ENCODE assay signal across 10 mouse cellular contexts in genomic region chr11:62223962-62224361, GRCm38 (mm10). TPM values are rescaled to one million over a fixed set of nuclear protein-coding genes. Genes with fewer than 3 reads are reported as not detected.
DNase-seq lines count a peak whose midpoint lies in the region; ATAC-seq and TF ChIP-seq lines count a peak whose summit lies in the region.
"Had no signal": no experiment of that assay in that cellular context is flagged by ENCODE, and none has a peak within 500 bp of the region (broad histone marks: within the 10 kb centered on the region; RNA-seq: fewer than 3 reads in every experiment).

No protein-coding gene starts in this region.

- TF ChIP-seq EP300 in CH12.LX (IDR thresholded peaks at IDR 0.05; ENCODE audit: low read length) = 0 out of 2 replicates have a peak, but pooled peaks have one; percentile 9

- H3K36me3 ChIP-seq in heart, embryonic 11.5 days (ENCODE audit: control insufficient read depth, insufficient read depth, low read length) = no peaks in the 10 kb centered on the region
- peaks cover 0 to 6% of the 10 kb centered on the region in 2 experiments for H3K36me3 ChIP-seq in CH12.LX (replicated peaks in 1 of 2; ENCODE audit: control insufficient read depth in 1 of 2, insufficient read depth in 1 of 2, low read length in 1 of 2)
- peaks cover 4% of the 10 kb centered on the region; the same call in 1 of the 2 replicates for H3K36me3 ChIP-seq in intestine, postnatal 0 days (ENCODE audit: control insufficient read depth, insufficient read depth)
- no peaks in the 10 kb centered on the region for H3K36me3 ChIP-seq in neural tube, embryonic 15.5 days

- 87% methylated on average over 7 of the region's 7 CpGs for WGBS in heart, embryonic 11.5 days (ENCODE audit: insufficient replicate concordance)
- 68% methylated on average over 7 of the region's 7 CpGs for WGBS in intestine, postnatal 0 days
- 96% methylated on average over 7 of the region's 7 CpGs for WGBS in neural tube, embryonic 15.5 days

- peak; percentile 96 for DNase-seq in heart, adult 11 months
- DNase-seq in CH12.LX (ENCODE audit: extremely low read depth) = peak; percentile 66
- DNase-seq in cerebellum, postnatal 25 days = peak; percentile 38 to 67
- DNase-seq in layer of hippocampus, adult 9-10 months (ENCODE audit: low spot score) = no peak
- DNase-seq in layer of hippocampus, postnatal 36 days = no peak
- DNase-seq: kidney, postnatal 25 days had no signal

- H3K9ac ChIP-seq in heart, embryonic 11.5 days (ENCODE audit: low read depth, low read length) = no peak overlapping the region
- peak overlapping the region; percentile 4; the same call in 1 of the 2 replicates for H3K9ac ChIP-seq in CH12.LX (ENCODE audit: insufficient read depth, low read depth)
- no peak overlapping the region for H3K9ac ChIP-seq in intestine, postnatal 0 days (ENCODE audit: low read depth, low read length)
- no peak overlapping the region for H3K9ac ChIP-seq in neural tube, embryonic 15.5 days (replicated peaks)

- no peak overlapping the region for H3K27ac ChIP-seq in heart, embryonic 11.5 days (ENCODE audit: low read depth, low read length)
- H3K27ac ChIP-seq in CH12.LX (ENCODE audit: insufficient read depth, low read depth) = no peak overlapping the region
- no peak overlapping the region for H3K27ac ChIP-seq in intestine, postnatal 0 days (ENCODE audit: low read depth, low read length)
- H3K27ac ChIP-seq in neural tube, embryonic 15.5 days (replicated peaks) = no peak overlapping the region

- in situ Hi-C loops in CH12.LX (cut with MboI; ENCODE audit: low pct_ligation_motif_present, low pct_unique_long_range_greater_than_20kb, low sequenced_read_pairs) = no loop called here

- no peak for ATAC-seq in heart, embryonic 11.5 days (replicated peaks; ENCODE audit: insufficient number of reproducible peaks, low FRiP score, low TSS enrichment)
- ATAC-seq in intestine, postnatal 0 days = peak; percentile 50; the same call in 1 of the 2 replicates
- ATAC-seq in neural tube, embryonic 15.5 days (ENCODE audit: low FRiP score) = no peak

- peaks cover 18% of the 10 kb centered on the region for H3K4me1 ChIP-seq in heart, embryonic 11.5 days (ENCODE audit: control insufficient read depth, insufficient read depth, low read length)
- peaks cover 45 to 68% of the 10 kb centered on the region in 2 experiments for H3K4me1 ChIP-seq in CH12.LX (ENCODE audit: control insufficient read depth in 1 of 2, insufficient read depth in 2 of 2)
- H3K4me1 ChIP-seq in intestine, postnatal 0 days (replicated peaks; ENCODE audit: control insufficient read depth, insufficient read depth, low read length) = peaks cover 5% of the 10 kb centered on the region; the same call in 1 of the 2 replicates
- no peaks in the 10 kb centered on the region for H3K4me1 ChIP-seq in neural tube, embryonic 15.5 days

- H3K9me3 ChIP-seq in heart, embryonic 11.5 days (replicated peaks; ENCODE audit: control insufficient read depth, low read length) = no peaks in the 10 kb centered on the region
- no peaks in the 10 kb centered on the region for H3K9me3 ChIP-seq in CH12.LX (replicated peaks; ENCODE audit: low read length)
- no peaks in the 10 kb centered on the region for H3K9me3 ChIP-seq in intestine, postnatal 0 days (ENCODE audit: control insufficient read depth)
- H3K9me3 ChIP-seq in neural tube, embryonic 15.5 days (replicated peaks) = no peaks in the 10 kb centered on the region

- peak; percentile 38; the same call in 1 of the 2 replicates for TF ChIP-seq POLR2A in CH12.LX (IDR thresholded peaks at IDR 0.05; ENCODE audit: low read depth, low read length)

- H3K79me2 ChIP-seq in CH12.LX (replicated peaks; ENCODE audit: control insufficient read depth, extremely low read depth, insufficient read depth, poor library complexity, severe bottlenecking) = no peaks in the 10 kb centered on the region

- dilution Hi-C loops in CH12.LX (cut with MboI; ENCODE audit: extremely low pct_ligation_motif_present, extremely low pct_unique_long_range_greater_than_20kb, low sequenced_read_pairs) = no loop called here

- H3K4me2 ChIP-seq in heart, embryonic 11.5 days = no peak overlapping the region
- peak overlapping the region; percentile 18; the same call in 1 of the 2 replicates for H3K4me2 ChIP-seq in CH12.LX (ENCODE audit: insufficient read depth, low read depth, poor library complexity, severe bottlenecking)
- no peak overlapping the region for H3K4me2 ChIP-seq in intestine, postnatal 0 days (replicated peaks; ENCODE audit: low read depth)
- no peak overlapping the region for H3K4me2 ChIP-seq in neural tube, embryonic 15.5 days

- TF ChIP-seq RAD21 in CH12.LX (IDR thresholded peaks at IDR 0.05; ENCODE audit: low read depth, low read length) = no peak; the same call in 1 of the 2 replicates

- H3K27me3 ChIP-seq in heart, embryonic 11.5 days (ENCODE audit: control insufficient read depth, insufficient read depth, low read length) = no peaks in the 10 kb centered on the region
- H3K27me3 ChIP-seq in CH12.LX (replicated peaks) = no peaks in the 10 kb centered on the region
- no peaks in the 10 kb centered on the region for H3K27me3 ChIP-seq in intestine, postnatal 0 days (replicated peaks; ENCODE audit: control insufficient read depth, insufficient read depth, low read length)
- no peaks in the 10 kb centered on the region for H3K27me3 ChIP-seq in neural tube, embryonic 15.5 days (replicated peaks)

- H3K4me3 ChIP-seq in heart, embryonic 11.5 days (ENCODE audit: low read depth, low read length) = no peak overlapping the region
- no peak overlapping the region for H3K4me3 ChIP-seq in CH12.LX (replicated peaks in 1 of 3; ENCODE audit: low read depth in 2 of 3, low read length in 2 of 3, poor library complexity in 1 of 3)
- no peak overlapping the region for H3K4me3 ChIP-seq in intestine, postnatal 0 days (ENCODE audit: low read depth, low read length)
- H3K4me3 ChIP-seq in neural tube, embryonic 15.5 days (replicated peaks) = no peak overlapping the region

- no peak for TF ChIP-seq CTCF in CH12.LX (conservative IDR thresholded peaks at IDR 0.05 in 1 of 2, IDR thresholded peaks at IDR 0.05 in 1 of 2; ENCODE audit: low read depth in 2 of 2, low read length in 2 of 2)
- no peak for TF ChIP-seq CTCF in intestine, postnatal 0 days (IDR thresholded peaks at IDR 0.05; ENCODE audit: low read depth)

TF ChIP-seq in CH12.LX, 34 proteins besides CTCF, POLR2A, EP300 and RAD21 (continues in another document):
- TF ChIP-seq MAFK (IDR thresholded peaks at IDR 0.05; ENCODE audit: insufficient replicate concordance, low read length) = no peak
- TF ChIP-seq JUND (conservative IDR thresholded peaks at IDR 0.05; ENCODE audit: low read depth, low read length) = 0 out of 2 replicates have a peak, but pooled peaks have one; percentile 10
- TF ChIP-seq JUN (IDR thresholded peaks at IDR 0.05; ENCODE audit: insufficient read depth, low read depth, low read length) = peak; percentile 31
- no peak for TF ChIP-seq RCOR1 (conservative IDR thresholded peaks at IDR 0.05; ENCODE audit: low read depth, low read length)
- TF ChIP-seq USF1 (IDR thresholded peaks at IDR 0.05; ENCODE audit: low read depth, low read length) = no peak
- TF ChIP-seq MXI1 (IDR thresholded peaks at IDR 0.05; ENCODE audit: low read depth, low read length) = peak; percentile 81
- TF ChIP-seq SMC3 (IDR thresholded peaks at IDR 0.05; ENCODE audit: low read depth, low read length) = no peak
- peak; percentile 84 for TF ChIP-seq MYC (IDR thresholded peaks at IDR 0.05; ENCODE audit: low read depth, low read length)
- TF ChIP-seq MAZ (IDR thresholded peaks at IDR 0.05; ENCODE audit: low read depth, low read length) = no peak
- peak; percentile 6; the same call in 1 of the 2 replicates for TF ChIP-seq BHLHE40 (IDR thresholded peaks at IDR 0.05; ENCODE audit: low read depth, low read length)
- peak; percentile 69; the same call in 1 of the 2 replicates for TF ChIP-seq E2F4 (IDR thresholded peaks at IDR 0.05; ENCODE audit: insufficient replicate concordance, low read depth, low read length)
- no peak for TF ChIP-seq PAX5 (IDR thresholded peaks at IDR 0.05; ENCODE audit: low read length)
- TF ChIP-seq ZC3H11A (IDR thresholded peaks at IDR 0.05; ENCODE audit: low read depth, low read length) = no peak
- TF ChIP-seq CHD1 (IDR thresholded peaks at IDR 0.05; ENCODE audit: low read depth, low read length) = no peak
- TF ChIP-seq ZMIZ1 (IDR thresholded peaks at IDR 0.05; ENCODE audit: low read depth, low read length) = no peak
- no peak for TF ChIP-seq NELFE (IDR thresholded peaks at IDR 0.05; ENCODE audit: low read depth, low read length)
- no peak for TF ChIP-seq KAT2A (IDR thresholded peaks at IDR 0.05; ENCODE audit: insufficient replicate concordance, low read length)
- TF ChIP-seq TCF12 (IDR thresholded peaks at IDR 0.05; ENCODE audit: low read depth, low read length) = 0 out of 2 replicates have a peak, but pooled peaks have one; percentile 9

RNA-seq across cellular contexts. Expression of gene Adora2b, which starts 24.8 kb away (rescaled TPM):
- 0.58 and 0.87 TPM in 2 replicates for polyA plus RNA-seq in heart, embryonic 11.5 days (2014; fragmentation: Nextera tagmentation; extraction: Ambion mirVana)
- total RNA-seq in CH12.LX (2012; rRNA removed) (0.92 and 1.7 TPM in 2 replicates), CH12.LX (2014; rRNA removed) (0.45 and 0.77 TPM in 2 replicates)
- 0.44 and 0.87 TPM in 2 replicates for polyA plus RNA-seq in CH12.LX (2012; ENCODE audit: insufficient read length, low read depth)
- 40.4 and 43.6 TPM in 2 replicates for polyA plus RNA-seq in intestine, postnatal 0 days (2015; fragmentation: Nextera tagmentation; extraction: Ambion mirVana)
- total RNA-seq in layer of hippocampus, postnatal 36 days (2021) = 1 to 10 TPM; 6.9 to 7.3 TPM
- polyA plus RNA-seq in neural tube, embryonic 15.5 days (2015; fragmentation: Nextera tagmentation; extraction: Ambion mirVana) = 7.1 and 7.5 TPM in 2 replicates
- total RNA-seq: liver, adult 2 months had no signal

RNA-seq across cellular contexts. Expression of gene Zswim7, which starts 57.2 kb away (rescaled TPM):
- 17.4 and 19.3 TPM in 2 replicates for polyA plus RNA-seq in heart, embryonic 11.5 days (2014; fragmentation: Nextera tagmentation; extraction: Ambion mirVana)
- total RNA-seq in CH12.LX (2012; rRNA removed) (38.8 and 44.2 TPM in 2 replicates), CH12.LX (2014; rRNA removed) (62.3 and 62.5 TPM in 2 replicates)
- polyA plus RNA-seq in CH12.LX (2012; ENCODE audit: insufficient read length, low read depth) = 57.8 and 58.2 TPM in 2 replicates
- polyA plus RNA-seq in intestine, postnatal 0 days (2015; fragmentation: Nextera tagmentation; extraction: Ambion mirVana) = 49.5 and 55.0 TPM in 2 replicates
- total RNA-seq in layer of hippocampus, postnatal 36 days (2021) = 10 to 100 TPM; 11.9 to 14.6 TPM
- polyA plus RNA-seq in neural tube, embryonic 15.5 days (2015; fragmentation: Nextera tagmentation; extraction: Ambion mirVana) = 17.3 and 19.4 TPM in 2 replicates

RNA-seq across cellular contexts. Expression of gene Ttc19, which starts 57.3 kb away (rescaled TPM):
- polyA plus RNA-seq in heart, embryonic 11.5 days (2014; fragmentation: Nextera tagmentation; extraction: Ambion mirVana) = 13.8 and 15.3 TPM in 2 replicates
- 13.0 and 16.1 TPM in 2 replicates for total RNA-seq in CH12.LX (2012; rRNA removed)
- 22.6 and 27.3 TPM in 2 replicates for total RNA-seq in CH12.LX (2014; rRNA removed)
- polyA plus RNA-seq in CH12.LX (2012; ENCODE audit: insufficient read length, low read depth) = 22.2 and 28.3 TPM in 2 replicates
- polyA plus RNA-seq in intestine, postnatal 0 days (2015; fragmentation: Nextera tagmentation; extraction: Ambion mirVana) = 11.5 and 16.2 TPM in 2 replicates
- total RNA-seq in layer of hippocampus, postnatal 36 days (2021) = 10 to 100 TPM; 86.1 to 88.1 TPM
- 43.8 and 50.6 TPM in 2 replicates for polyA plus RNA-seq in neural tube, embryonic 15.5 days (2015; fragmentation: Nextera tagmentation; extraction: Ambion mirVana)

Comparison
In these comparisons a context has a peak if more than half of its experiments do, and no peak if none do; other contexts are left out.
1. DNase-seq: peak in heart, adult 11 months (single experiment), CH12.LX (single experiment) and cerebellum, postnatal 25 days (2 of 2); none in layer of hippocampus, adult 9-10 months (single experiment) and layer of hippocampus, postnatal 36 days (0 of 2).